Mouse (Mus musculus): ENCODE measurements around the gene Slc2a5.

The Slc2a5 gene

GRCm38 (mm10) chr4:150119055-150119454 is at the start of gene Slc2a5:
Slc2a5 (plus strand) TSS chr4:150119283.
- no peak for DNase-seq

GRCm38 (mm10) chr4:150070136-150070535 is 48.9 kb upstream of the Slc2a5 start:
- DNase-seq: no peak

- peak; percentile 36 for DNase-seq
Measured at GRCm38 (mm10) chr4:150072416-150073101, 46.5 kb upstream of the Slc2a5 start.

- peak; percentile 45 for DNase-seq
Measured at GRCm38 (mm10) chr4:150073102-150073473, 46.0 kb upstream of the Slc2a5 start.

GRCm38 (mm10) chr4:150075350-150075749 is 43.7 kb upstream of the Slc2a5 start:
- DNase-seq: no peak

- DNase-seq: no peak
Measured at GRCm38 (mm10) chr4:150076147-150076546, 42.9 kb upstream of the Slc2a5 start.

GRCm38 (mm10) chr4:150078646-150079045 is 40.4 kb upstream of the Slc2a5 start:
- no peak for DNase-seq

GRCm38 (mm10) chr4:150079244-150079643 is 39.8 kb upstream of the Slc2a5 start:
- no peak for DNase-seq

GRCm38 (mm10) chr4:150080330-150080967 is 38.6 kb upstream of the Slc2a5 start:
- no peak for DNase-seq

- no peak for DNase-seq
Measured at GRCm38 (mm10) chr4:150085366-150085765, 33.7 kb upstream of the Slc2a5 start.

- DNase-seq: no peak
Measured at GRCm38 (mm10) chr4:150086841-150087160, 32.3 kb upstream of the Slc2a5 start.

GRCm38 (mm10) chr4:150087161-150087889 is 31.8 kb upstream of the Slc2a5 start, which contains the start of gene Gpr157:
Gpr157 (plus strand) TSS chr4:150087365.
- DNase-seq: peak; percentile 92

- DNase-seq: peak; percentile 53
Measured at GRCm38 (mm10) chr4:150087890-150088530, 31.1 kb upstream of the Slc2a5 start.

GRCm38 (mm10) chr4:150089121-150089520 is 30.0 kb upstream of the Slc2a5 start:
- peak; percentile 62 for DNase-seq

GRCm38 (mm10) chr4:150091887-150092582 is 27.0 kb upstream of the Slc2a5 start:
- no peak for DNase-seq

- no peak for DNase-seq
Measured at GRCm38 (mm10) chr4:150092583-150092902, 26.5 kb upstream of the Slc2a5 start.

- no peak for DNase-seq
Measured at GRCm38 (mm10) chr4:150093560-150094462, 25.3 kb upstream of the Slc2a5 start.

- no peak for DNase-seq
Measured at GRCm38 (mm10) chr4:150094463-150094789, 24.7 kb upstream of the Slc2a5 start.

GRCm38 (mm10) chr4:150096309-150096708 is 22.8 kb upstream of the Slc2a5 start:
- no peak for DNase-seq

GRCm38 (mm10) chr4:150097847-150098246 is 21.2 kb upstream of the Slc2a5 start:
- DNase-seq: no peak

- DNase-seq: peak; percentile 80
Measured at GRCm38 (mm10) chr4:150098880-150099279, 20.2 kb upstream of the Slc2a5 start.

- DNase-seq: no peak
Measured at GRCm38 (mm10) chr4:150102822-150103221, 16.3 kb upstream of the Slc2a5 start.

Data from cerebellum, adult 9-11 months (tissue).